Mouse (Mus musculus) stomach, postnatal 0 days (tissue): ENCODE data around the gene Kcna5.

Experiments
- CTCF ChIP-seq: IDR thresholded peaks from 2 replicates; pipeline ENCODE4 v1.5.1; 2016; ENCODE audit warnings: antibody characterized with exemption, low read depth, mild to moderate bottlenecking, moderate library complexity
- EP300 ChIP-seq: optimal IDR thresholded peaks from 2 replicates; pipeline ENCODE3; 2016; ENCODE audit warnings: antibody characterized with exemption

- TF ChIP-seq CTCF (no peak), EP300 (no peak)
Observed at GRCm38 (mm10) chr6:126487136-126487535, 48.1 kb downstream of the Kcna5 start.
